Mouse (Mus musculus) embryo, embryonic 10 days (tissue): Measurements from ENCODE around the gene Fam129a.
"Not testable (repeated sequence)": the region's sequence is repeated elsewhere in the genome, so short reads cannot be mapped to it uniquely, and the experiment has no call there.

Experiments used
- DNase-seq: peaks from one replicate; pipeline ENCODE4 v3.0.0-alpha.2; 2015; ENCODE audit warnings: low spot score

Gene Fam129a

DNA sequence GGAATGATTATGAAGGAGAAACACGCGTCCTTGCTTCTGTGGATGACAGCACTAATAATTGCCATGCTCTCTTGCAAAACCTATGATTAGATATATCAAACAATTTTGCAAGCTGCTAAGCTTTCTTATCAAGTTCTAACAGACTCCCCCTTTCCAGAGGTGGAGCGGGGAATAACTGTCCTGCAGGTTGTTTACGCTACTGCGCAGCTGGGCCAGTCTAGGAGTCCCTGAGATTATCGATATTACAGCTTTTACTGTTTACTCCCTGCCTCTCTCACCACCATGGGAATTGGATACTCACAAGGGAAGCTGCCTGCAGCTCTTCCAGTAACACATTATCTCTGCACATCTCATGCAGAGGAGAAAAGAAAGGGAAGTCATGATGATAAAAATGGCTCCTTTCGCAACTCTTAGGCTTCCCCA, 170.2 kb downstream of the Fam129a start:
- DNase-seq = no peak

DNA sequence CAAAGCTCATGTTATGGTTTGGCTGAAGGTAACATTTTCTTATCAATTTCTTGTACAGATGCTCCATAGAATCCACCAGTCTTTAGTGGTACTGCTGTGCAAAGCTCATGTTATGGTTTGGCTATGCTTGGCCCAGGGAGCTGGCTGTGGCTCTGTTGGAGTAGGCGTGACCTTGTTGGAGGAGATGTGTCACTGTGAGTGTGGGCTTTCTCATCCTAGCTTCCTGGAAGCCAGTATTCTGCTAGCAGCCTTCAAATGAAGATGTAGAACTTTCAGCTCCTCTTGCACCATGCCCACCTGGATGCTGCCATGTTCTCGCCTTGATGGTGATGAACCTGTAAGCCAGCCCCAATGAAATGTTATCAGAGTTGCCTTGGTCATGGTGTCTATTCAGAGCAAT, 178.9 kb downstream of the Fam129a start:
- not testable (repeated sequence) for DNase-seq

DNA sequence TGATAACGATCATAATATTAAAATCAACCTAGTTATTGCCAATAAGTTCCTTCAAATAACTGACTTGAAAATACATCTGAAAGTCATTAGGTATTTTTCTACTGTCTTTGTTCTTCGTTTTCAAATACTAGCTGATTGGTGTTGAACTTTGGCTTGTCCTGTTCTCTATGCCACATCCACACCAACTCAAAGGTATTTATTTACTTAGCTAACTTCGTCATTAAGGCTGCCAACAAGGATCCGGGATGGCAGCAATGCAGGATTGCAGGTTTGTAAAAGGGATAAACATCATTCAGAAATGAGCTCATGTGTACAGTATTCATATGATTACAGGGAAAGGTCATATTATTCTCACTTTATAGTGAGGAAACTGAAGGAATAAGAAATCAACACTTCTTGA, 182.0 kb downstream of the Fam129a start:
- no peak for DNase-seq

DNA sequence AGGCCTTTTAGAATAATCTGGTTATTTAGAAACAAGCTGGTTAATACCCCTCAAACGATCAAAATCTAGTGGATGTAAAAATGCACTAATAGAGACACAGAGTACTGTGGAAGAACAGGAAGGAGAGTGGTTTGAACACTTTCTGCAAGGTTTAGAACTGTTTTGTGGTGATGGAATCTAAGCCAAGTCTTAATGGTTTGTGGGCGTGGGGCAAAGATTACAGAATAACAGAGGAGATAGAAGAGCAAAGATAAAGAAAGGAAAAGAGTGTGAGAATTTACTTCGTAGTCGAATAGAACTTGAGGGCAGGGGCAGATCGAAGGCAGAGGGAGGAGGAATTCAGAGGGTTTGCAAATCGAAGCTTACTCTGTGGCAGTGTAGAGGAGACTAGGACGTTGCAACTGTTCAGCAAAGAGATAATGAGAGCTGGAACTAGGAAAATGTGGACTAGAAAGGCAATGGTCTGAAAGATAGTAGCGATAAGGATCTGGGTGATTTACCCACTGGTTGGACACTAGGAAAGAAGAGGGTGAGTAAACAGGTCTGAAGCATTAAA, 182.5 kb downstream of the Fam129a start:
- DNase-seq = no peak

DNA sequence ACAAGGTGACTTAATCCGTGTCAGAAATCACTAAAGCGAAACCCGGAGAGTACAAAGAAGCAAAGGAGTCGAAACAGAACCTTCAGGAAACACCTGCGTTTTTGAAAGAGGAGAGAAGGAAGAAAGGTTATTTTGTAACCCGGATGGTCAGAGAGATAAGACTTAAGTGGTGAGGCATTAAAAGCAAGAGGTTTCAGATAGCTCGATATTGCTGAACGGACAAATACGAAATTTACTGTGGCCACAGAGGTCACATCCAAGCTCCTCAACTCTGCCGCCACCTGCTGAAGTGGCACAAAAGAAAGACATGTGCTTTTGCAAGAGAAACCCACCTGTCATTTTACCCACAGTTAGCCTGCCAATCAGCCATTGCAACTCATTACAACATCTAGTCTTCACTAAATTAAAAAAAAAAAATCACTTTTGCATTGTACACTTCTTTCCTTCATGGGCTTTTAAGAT, 183.1 kb downstream of the Fam129a start:
- no peak for DNase-seq

DNA sequence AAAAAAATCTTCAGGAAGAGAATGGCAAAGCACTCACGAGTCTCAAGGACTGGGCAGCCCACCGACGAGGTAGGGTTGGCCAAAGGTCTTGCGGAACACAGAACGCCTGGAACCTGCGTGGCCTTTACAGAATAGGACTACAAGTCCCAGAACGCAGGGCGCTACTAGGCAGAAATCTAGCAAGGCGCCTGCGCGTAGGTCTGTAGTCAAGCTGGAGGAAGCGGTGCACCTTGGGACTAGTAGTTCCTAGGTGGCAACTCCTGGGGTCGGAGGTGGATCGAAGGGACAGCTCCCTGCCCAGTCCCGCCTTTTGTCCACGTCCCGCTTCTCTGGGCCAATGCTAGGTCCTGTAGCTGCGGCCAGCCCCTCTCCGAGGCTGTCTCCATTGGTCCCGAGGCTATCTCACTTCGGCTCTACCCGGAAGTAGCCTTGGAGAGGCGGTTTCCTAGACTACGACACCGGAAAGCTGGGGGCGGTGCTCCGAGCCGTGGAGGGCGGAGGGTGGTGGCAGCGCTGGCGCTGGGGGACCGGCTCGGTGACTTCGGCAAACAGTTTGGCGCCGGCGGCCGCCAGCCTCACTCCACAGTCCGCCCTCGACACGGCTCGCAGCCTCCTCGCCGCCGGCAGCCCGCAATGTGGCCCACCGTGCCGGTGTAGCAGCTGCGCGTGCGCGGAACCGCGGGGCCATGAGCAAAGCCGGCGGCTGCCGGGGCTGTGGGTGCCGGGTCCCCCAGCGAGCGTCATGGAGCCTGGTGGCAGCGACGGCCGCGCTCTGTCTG, 184.1 kb downstream of the Fam129a start, which contains the start of gene Edem3:
Gene Edem3 (plus strand): TSS at position 491 of the 779 bp plus-strand sequence.
- peak; percentile 99 for DNase-seq

DNA sequence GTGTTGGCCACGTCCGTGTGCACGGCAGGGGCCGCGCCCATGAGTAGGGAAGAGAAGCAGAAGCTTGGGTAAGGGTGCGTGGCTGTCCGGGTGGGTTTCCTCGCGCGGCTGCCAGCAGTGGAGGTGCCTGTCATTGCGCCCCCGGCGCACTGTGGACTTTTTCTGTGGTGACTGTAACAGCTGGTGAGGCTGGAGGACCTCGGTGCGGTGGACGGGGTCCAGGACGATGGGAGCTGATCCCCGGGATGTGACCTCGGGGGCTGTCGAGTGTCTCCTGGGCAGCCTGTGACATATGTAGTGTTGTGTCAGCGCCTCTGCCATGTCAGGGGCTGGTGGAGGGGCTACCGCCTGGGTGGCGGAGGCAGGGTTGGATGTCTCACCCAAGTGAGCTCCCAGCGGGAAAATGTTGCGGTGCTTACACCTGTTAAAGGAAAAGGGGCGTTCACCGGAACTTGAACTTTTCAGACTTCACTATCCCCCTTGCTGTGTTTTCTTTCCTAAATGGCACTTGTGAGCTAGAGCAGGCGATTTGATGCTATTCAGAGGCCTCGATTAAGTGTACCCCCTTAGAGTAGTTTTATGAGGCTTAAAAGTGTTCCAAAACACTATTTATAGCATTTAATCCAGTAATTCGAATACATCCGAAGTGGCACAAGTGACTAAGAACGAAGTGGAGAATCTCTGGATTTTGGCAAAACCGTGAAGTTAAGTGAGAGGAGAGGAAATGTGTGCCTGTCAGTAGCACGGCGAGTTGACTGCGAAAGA, 184.9 kb downstream of the Fam129a start:
- peak; percentile 41 for DNase-seq

DNA sequence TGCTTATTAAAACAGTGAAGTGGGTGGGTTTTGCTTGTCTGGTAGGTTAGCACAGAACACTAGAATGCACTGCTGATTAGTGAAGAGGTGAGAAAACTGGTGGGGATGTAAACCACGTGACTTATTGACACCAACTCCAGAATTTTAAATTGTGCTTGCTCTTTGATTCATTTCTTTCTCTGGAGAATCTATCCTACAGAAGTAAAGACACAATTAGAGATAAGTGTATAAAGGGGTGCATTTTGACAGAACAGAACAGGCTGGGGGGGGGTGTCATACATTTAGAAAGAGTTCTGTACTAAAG, 185.4 kb downstream of the Fam129a start:
- DNase-seq = no peak

DNA sequence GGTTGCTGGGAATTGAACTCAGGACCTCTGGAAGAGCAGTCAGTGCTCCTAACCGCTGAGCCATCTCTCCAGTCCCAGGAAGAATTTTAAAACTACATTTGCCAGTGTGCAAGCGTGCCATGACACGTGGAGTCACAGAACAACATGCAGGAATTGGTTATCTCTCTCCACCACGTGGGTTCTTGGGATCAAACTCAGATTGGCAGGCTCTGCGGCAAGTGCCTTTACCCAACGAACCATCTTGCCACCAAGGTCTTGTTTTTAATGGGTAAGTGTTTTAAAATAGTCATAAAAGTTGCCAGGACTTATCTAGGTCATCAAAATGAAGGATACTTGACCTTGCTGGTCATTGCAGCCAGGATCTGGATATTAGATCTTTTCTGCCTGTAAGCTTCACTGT, 187.3 kb downstream of the Fam129a start:
- no peak for DNase-seq

DNA sequence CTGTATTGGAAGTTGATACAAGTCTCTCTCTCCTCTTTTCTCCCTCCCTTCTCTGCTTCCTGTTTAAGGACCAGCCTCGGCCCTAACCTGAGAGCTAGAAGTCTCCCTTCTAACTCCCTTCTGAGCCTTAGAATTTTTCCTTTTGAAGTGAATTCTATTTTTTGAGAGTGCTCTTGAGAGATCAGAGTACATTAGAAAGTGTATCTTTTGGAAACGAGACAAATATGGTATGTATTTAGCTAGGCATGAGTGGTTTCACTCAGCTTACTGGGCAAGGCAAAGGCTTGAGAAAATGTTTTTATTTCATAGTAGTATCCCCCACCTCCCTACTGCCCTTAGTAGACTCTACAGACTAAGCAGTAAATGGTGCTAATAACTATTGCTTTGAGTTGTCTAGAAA, 188.0 kb downstream of the Fam129a start:
- DNase-seq = no peak

DNA sequence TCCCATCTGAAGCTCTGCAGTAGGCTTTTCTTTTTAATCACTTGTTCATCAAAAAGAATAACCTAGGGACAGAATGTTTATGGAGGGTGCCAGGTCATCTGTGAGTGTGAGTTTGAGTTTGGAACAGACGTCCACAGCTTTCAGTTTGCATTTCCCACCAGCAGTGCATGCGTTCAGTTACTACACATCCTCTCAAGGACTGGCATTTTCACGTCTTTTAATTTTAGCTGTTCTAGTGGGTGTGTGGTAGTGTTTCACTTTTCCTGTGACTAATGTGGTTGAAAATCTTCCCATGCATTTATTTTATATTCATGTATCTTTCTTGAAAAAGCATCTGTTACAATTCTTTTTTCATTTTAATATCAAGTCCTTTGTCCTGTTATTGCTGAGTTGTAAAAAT, 193.2 kb downstream of the Fam129a start:
- DNase-seq = no peak

DNA sequence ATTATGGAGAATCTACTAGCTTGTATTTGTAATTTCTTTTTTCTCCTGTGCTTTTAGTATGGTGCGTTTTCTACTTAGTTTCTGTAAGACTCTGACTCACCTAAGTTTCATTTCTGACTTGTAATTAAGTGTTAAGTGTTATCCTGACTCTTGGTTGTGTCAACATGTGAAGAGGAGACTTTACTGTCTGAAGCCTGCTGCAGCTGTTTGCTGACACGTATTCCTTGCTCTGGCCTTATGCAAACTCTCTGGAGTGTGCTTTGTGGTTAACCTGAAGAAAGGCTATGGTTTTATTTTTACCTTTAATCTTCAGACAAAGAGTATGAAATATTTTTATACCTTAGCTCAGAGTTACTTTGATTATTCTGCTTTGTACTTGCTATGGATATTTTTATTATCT, 195.2 kb downstream of the Fam129a start:
- no peak for DNase-seq

DNA sequence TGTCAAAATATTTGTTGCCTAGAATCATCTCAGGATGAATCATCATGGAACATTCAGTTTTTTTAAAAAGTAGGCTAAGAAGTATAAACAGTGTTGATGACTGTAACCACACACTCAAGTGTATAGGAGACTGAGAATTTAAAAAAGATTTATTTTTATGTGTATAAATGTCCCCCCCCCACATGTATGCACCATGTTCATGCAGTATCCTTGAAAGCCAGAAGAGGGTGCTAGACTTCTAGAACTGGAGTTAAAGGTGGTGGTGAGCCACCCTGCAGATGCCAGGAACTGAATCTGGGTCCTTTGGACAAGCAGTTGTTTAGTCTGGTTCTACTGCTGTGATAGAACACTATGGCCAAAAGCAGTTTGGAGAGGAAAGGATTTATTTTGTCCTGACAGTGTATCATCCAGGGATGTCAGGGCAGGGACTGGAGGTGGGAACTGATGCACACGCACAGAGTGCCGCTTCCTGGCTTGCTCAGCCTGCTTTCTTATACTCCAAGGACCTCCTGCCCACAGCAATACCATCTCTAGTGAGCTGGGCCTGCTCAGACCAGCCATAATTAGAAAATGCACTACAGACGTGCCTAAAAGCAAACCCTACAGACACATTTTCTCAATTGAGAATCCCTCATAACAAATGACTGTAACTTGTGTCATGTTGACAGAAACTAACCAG, 196.1 kb downstream of the Fam129a start:
- no peak for DNase-seq

DNA sequence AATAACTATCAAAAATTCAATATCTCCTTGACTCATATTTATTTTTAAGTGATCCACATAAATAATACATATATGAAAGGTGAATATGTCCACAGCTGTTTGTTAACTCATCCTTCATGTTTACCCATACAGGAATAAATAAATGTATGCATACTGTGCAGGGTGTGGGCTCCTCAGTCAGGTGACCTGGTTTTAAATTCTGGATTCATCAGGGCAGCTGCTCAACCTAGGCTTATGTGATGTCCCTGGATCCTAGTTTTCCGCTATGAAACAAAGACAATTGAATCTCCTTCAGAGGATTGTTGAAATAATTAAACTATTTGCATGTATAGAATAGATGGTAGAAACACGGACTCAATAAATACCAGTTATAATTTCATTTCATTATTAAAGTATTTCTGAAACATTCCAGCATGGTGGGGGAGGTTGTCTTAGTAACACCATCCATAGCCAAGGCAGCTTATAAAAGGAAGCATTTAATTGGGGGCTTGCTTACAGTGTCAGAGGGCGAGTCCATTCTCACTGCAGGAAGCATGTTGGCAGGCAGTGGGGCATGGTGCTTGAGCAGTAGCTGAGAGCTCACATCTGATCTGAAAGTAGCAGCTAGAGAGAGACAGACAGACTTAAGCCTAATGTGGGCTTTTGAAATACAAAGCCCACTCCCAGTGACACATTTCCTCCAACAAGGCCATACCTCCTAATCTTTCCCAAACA, 198.4 kb downstream of the Fam129a start:
- peak; percentile 20 for DNase-seq
